Mouse (Mus musculus) heart, embryonic 13.5 days (tissue): ENCODE data around the gene Siglece. TPM values are rescaled to one million over a fixed set of nuclear protein-coding genes. Genes with fewer than 3 reads are reported as not detected.

ENCODE experiments used
- ATAC-seq: fragments of 200-750 bp; cut with Nextera tagmentation; 2 replicates; pipeline ENCODE4 v1.8.0; 2017; ENCODE audit warnings: moderate TSS enrichment; ENCODE audit not compliant: insufficient number of reproducible peaks, low FRiP score, low TSS enrichment; ENCODE audit errors: extremely low read depth
- H3K27ac ChIP-seq: fragments of 300-500 bp; sonication (generic); replicated peaks from 2 replicates; pipeline ENCODE4 v1.5.1; 2015; ENCODE audit warnings: moderate library complexity, mild to moderate bottlenecking, inconsistent platforms
- H3K27me3 ChIP-seq: fragments of 300-500 bp; sonication (generic); replicated peaks from 2 replicates; pipeline ENCODE4 v1.6.1; 2015; ENCODE audit warnings: mild to moderate bottlenecking, inconsistent platforms
- H3K36me3 ChIP-seq: fragments of 300-500 bp; sonication (generic); 2 replicates; pipeline ENCODE4 v1.6.1; 2015; ENCODE audit warnings: mild to moderate bottlenecking, inconsistent platforms
- H3K4me1 ChIP-seq: fragments of 300-500 bp; sonication (generic); 2 replicates; pipeline ENCODE4 v1.6.1; 2015; ENCODE audit warnings: inconsistent platforms
- H3K4me2 ChIP-seq: fragments of 300-500 bp; sonication (generic); 2 replicates; pipeline ENCODE4 v1.6.1; 2015; ENCODE audit warnings: inconsistent platforms, mild to moderate bottlenecking, moderate library complexity
- H3K4me3 ChIP-seq: fragments of 300-500 bp; sonication (generic); 2 replicates; pipeline ENCODE4 v1.5.1; 2015; ENCODE audit warnings: moderate library complexity, mild to moderate bottlenecking, inconsistent platforms
- H3K9ac ChIP-seq: fragments of 300-500 bp; sonication (generic); 2 replicates; pipeline ENCODE4 v1.6.1; 2015; ENCODE audit warnings: inconsistent platforms, mild to moderate bottlenecking, moderate library complexity
- H3K9me3 ChIP-seq: fragments of 300-500 bp; sonication (generic); 2 replicates; pipeline ENCODE4 v1.6.1; 2016; ENCODE audit warnings: inconsistent platforms
- WGBS: fragments of 180-500 bp; shearing (Covaris S2); methylation state at CpG from one replicate; pipeline ENCODE4 v1.1.7; 2015; ENCODE audit warnings: mixed read lengths; 5-methylcytosine and 5-hydroxymethylcytosine counted together
- polyA plus RNA-seq: library from polyadenylated mRNA; unstranded; fragments of >200 nt; fragmentation: Nextera tagmentation; extraction: Ambion mirVana; gene quantifications from 2 replicates; pipeline ENCODE4 v1.2.1, GENCODE M21; 2015

Siglece gene
- polyA plus RNA-seq, 1 experiment from 2014 or later: 0.52 TPM

- 0 out of 2 replicates have a peak, but pooled peaks cover 3% of the 10 kb centered on the region for H3K27me3 ChIP-seq
- no peaks in the 10 kb centered on the region for H3K4me1 ChIP-seq
- H3K4me3 ChIP-seq: no peak overlapping the region
- H3K9ac ChIP-seq: no peak overlapping the region
- no peaks in the 10 kb centered on the region for H3K36me3 ChIP-seq
- 59% methylated on average over 3 of the region's 3 CpGs for WGBS
- H3K27ac ChIP-seq: no peak overlapping the region
- H3K4me2 ChIP-seq: no peak overlapping the region
- H3K9me3 ChIP-seq: no peaks in the 10 kb centered on the region
- ATAC-seq: no peak
Measured at GRCm38 (mm10) chr7:43625065-43625464, 34.9 kb downstream of the Siglece start.

GRCm38 (mm10) chr7:43623819-43624218, 36.1 kb downstream of the Siglece start:
- 13% methylated on average over 10 of the region's 10 CpGs for WGBS
- H3K4me2 ChIP-seq: no peak overlapping the region
- H3K4me3 ChIP-seq: no peak overlapping the region
- H3K27me3 ChIP-seq: 0 out of 2 replicates have a peak, but pooled peaks cover 3% of the 10 kb centered on the region
- H3K4me1 ChIP-seq: no peaks in the 10 kb centered on the region
- H3K9ac ChIP-seq: no peak overlapping the region
- H3K9me3 ChIP-seq: no peaks in the 10 kb centered on the region
- H3K36me3 ChIP-seq: no peaks in the 10 kb centered on the region
- ATAC-seq: no peak
- no peak overlapping the region for H3K27ac ChIP-seq

- 0 out of 2 replicates have a peak, but pooled peaks cover 3% of the 10 kb centered on the region for H3K27me3 ChIP-seq
- no peak overlapping the region for H3K4me3 ChIP-seq
- no peak overlapping the region for H3K9ac ChIP-seq
- no peak for ATAC-seq
- no peaks in the 10 kb centered on the region for H3K4me1 ChIP-seq
- 66% methylated on average over 7 of the region's 7 CpGs for WGBS
- H3K36me3 ChIP-seq: no peaks in the 10 kb centered on the region
- no peak overlapping the region for H3K27ac ChIP-seq
- H3K4me2 ChIP-seq: no peak overlapping the region
- no peaks in the 10 kb centered on the region for H3K9me3 ChIP-seq
Measured at GRCm38 (mm10) chr7:43622927-43623326, 37.0 kb downstream of the Siglece start.

- Histone ChIP-seq H3K4me2 (no peak overlapping the region), H3K4me1 (no peaks in the 10 kb centered on the region), H3K4me3 (no peak overlapping the region), H3K27me3 (no peaks in the 10 kb centered on the region), H3K9ac (no peak overlapping the region), H3K36me3 (no peaks in the 10 kb centered on the region), H3K27ac (no peak overlapping the region), H3K9me3 (no peaks in the 10 kb centered on the region)
- no peak for ATAC-seq
- 80% methylated on average over 14 of the region's 14 CpGs for WGBS
Measured at GRCm38 (mm10) chr7:43613816-43614551, 46.0 kb downstream of the Siglece start.

GRCm38 (mm10) chr7:43608316-43608824, 51.6 kb downstream of the Siglece start:
- WGBS: 70% methylated on average over 7 of the region's 7 CpGs
- Histone ChIP-seq H3K4me3 (no peak overlapping the region), H3K9me3 (no peaks in the 10 kb centered on the region), H3K27ac (no peak overlapping the region), H3K4me1 (peaks cover 7% of the 10 kb centered on the region; the same call in 1 of the 2 replicates), H3K27me3 (peaks cover 7% of the 10 kb centered on the region), H3K36me3 (no peaks in the 10 kb centered on the region), H3K9ac (no peak overlapping the region), H3K4me2 (no peak overlapping the region)
- no peak for ATAC-seq

GRCm38 (mm10) chr7:43607743-43608287, 52.1 kb downstream of the Siglece start:
- no peak overlapping the region for H3K4me3 ChIP-seq
- H3K9ac ChIP-seq: no peak overlapping the region
- H3K27ac ChIP-seq: no peak overlapping the region
- no peak overlapping the region for H3K4me2 ChIP-seq
- ATAC-seq: no peak
- 35% methylated on average over 5 of the region's 5 CpGs for whole genome bisulfite sequencing
- H3K27me3 ChIP-seq: peaks cover 7% of the 10 kb centered on the region
- H3K4me1 ChIP-seq: peaks cover 7% of the 10 kb centered on the region; the same call in 1 of the 2 replicates
- no peaks in the 10 kb centered on the region for H3K9me3 ChIP-seq
- H3K36me3 ChIP-seq: no peaks in the 10 kb centered on the region

- no peaks in the 10 kb centered on the region for H3K9me3 ChIP-seq
- H3K36me3 ChIP-seq: no peaks in the 10 kb centered on the region
- peaks cover 9% of the 10 kb centered on the region; the same call in 1 of the 2 replicates for H3K4me1 ChIP-seq
- H3K4me3 ChIP-seq: peak within 1 kb of the TSS; percentile 43
- 15% methylated on average over 40 of the region's 41 CpGs for WGBS
- ATAC-seq: no peak
- no peak within 1 kb of the TSS for H3K27ac ChIP-seq
- H3K4me2 ChIP-seq: peak within 1 kb of the TSS; percentile 73
- H3K27me3 ChIP-seq: peaks cover 7% of the 10 kb centered on the region
- H3K9ac ChIP-seq: peak within 1 kb of the TSS; percentile 69
Measured at GRCm38 (mm10) chr7:43606896-43607742, 52.8 kb downstream of the Siglece start, which contains the start of gene Zfp819. Zfp819 (plus strand) TSS chr7:43607169.

GRCm38 (mm10) chr7:43601884-43602283, 58.1 kb downstream of the Siglece start:
- H3K27ac ChIP-seq: no peak overlapping the region
- WGBS: 27% methylated on average over 5 of the region's 5 CpGs
- no peak overlapping the region for H3K4me3 ChIP-seq
- no peaks in the 10 kb centered on the region; the same call in 1 of the 2 replicates for H3K27me3 ChIP-seq
- H3K4me2 ChIP-seq: no peak overlapping the region
- H3K9me3 ChIP-seq: no peaks in the 10 kb centered on the region
- no peak for ATAC-seq
- no peaks in the 10 kb centered on the region for H3K36me3 ChIP-seq
- no peak overlapping the region for H3K9ac ChIP-seq
- 0 out of 2 replicates have a peak, but pooled peaks cover 9% of the 10 kb centered on the region for H3K4me1 ChIP-seq

Other genes starting within 250 kb of the Siglece start
- 0.34 TPM in 1 of 2 replicates, not detected in the other for gene Lim2, start 232.5 kb downstream of the Siglece start, polyA plus RNA-seq
- gene Nkg7, start 223.1 kb downstream of the Siglece start, polyA plus RNA-seq: 0.85 and 1.4 TPM in 2 replicates
- not detected in 2 replicates for gene Cldnd2, start 219.4 kb downstream of the Siglece start, polyA plus RNA-seq
- gene Etfb, start 216.1 kb downstream of the Siglece start, polyA plus RNA-seq: 513 and 605 TPM in 2 replicates
- gene Gm45233, start 216.0 kb downstream of the Siglece start, polyA plus RNA-seq: 0.32 and 0.33 TPM in 2 replicates
- gene Vsig10l, start 197.0 kb downstream of the Siglece start, polyA plus RNA-seq: 2.2 and 2.8 TPM in 2 replicates
- gene Iglon5, start 170.1 kb downstream of the Siglece start, polyA plus RNA-seq: 0.09 and 0.12 TPM in 2 replicates
- not detected in 2 replicates for gene 4931406B18Rik, start 154.2 kb downstream of the Siglece start, polyA plus RNA-seq
- 0.68 and 1.1 TPM in 2 replicates for gene Cd33, start 115.7 kb downstream of the Siglece start, polyA plus RNA-seq
- 1.2 and 1.3 TPM in 2 replicates for gene Zfp658, start 97.9 kb downstream of the Siglece start, polyA plus RNA-seq
- 7.0 TPM in 2 replicates for gene Zfp719, start 80.6 kb downstream of the Siglece start, polyA plus RNA-seq
- gene Zfp819, start 53.0 kb downstream of the Siglece start, polyA plus RNA-seq: not detected in 2 replicates
- not detected in 2 replicates for gene Ceacam18, start 25.5 kb downstream of the Siglece start, polyA plus RNA-seq
- 6.3 and 6.8 TPM in 2 replicates for gene Ctu1, start 11.9 kb upstream of the Siglece start, polyA plus RNA-seq
- gene Klk14, start 30.3 kb upstream of the Siglece start, polyA plus RNA-seq: not detected in 2 replicates
- gene Klk13, start 52.4 kb upstream of the Siglece start, polyA plus RNA-seq: 0.20 TPM in 1 of 2 replicates, not detected in the other
- not detected in 2 replicates for gene Klk12, start 108.7 kb upstream of the Siglece start, polyA plus RNA-seq
- gene Klk11, start 114.4 kb upstream of the Siglece start, polyA plus RNA-seq: not detected in 2 replicates
- gene Klk10, start 120.9 kb upstream of the Siglece start, polyA plus RNA-seq: 0.10 and 0.11 TPM in 2 replicates
- 0.13 and 0.25 TPM in 2 replicates for gene Klk9, start 131.7 kb upstream of the Siglece start, polyA plus RNA-seq
- gene Klk8, start 137.4 kb upstream of the Siglece start, polyA plus RNA-seq: 25.8 and 27.9 TPM in 2 replicates
- 0.09 and 0.10 TPM in 2 replicates for gene Klk7, start 151.1 kb upstream of the Siglece start, polyA plus RNA-seq
- not detected in 2 replicates for gene Klk6, start 164.3 kb upstream of the Siglece start, polyA plus RNA-seq
- not detected in 2 replicates for gene Klk5, start 181.8 kb upstream of the Siglece start, polyA plus RNA-seq
- gene Klk4, start 221.0 kb upstream of the Siglece start, polyA plus RNA-seq: not detected in 2 replicates